Mouse (Mus musculus): ENCODE results near the gene Cerk. TPM values are rescaled to one million over a fixed set of nuclear protein-coding genes. Genes with fewer than 3 reads are reported as not detected.
"Not testable (repeated sequence)": the region's sequence is repeated elsewhere in the genome, so short reads cannot be mapped to it uniquely, and the experiment has no call there.

Cerk gene
- polyA plus RNA-seq, 1 experiment from 2014 or later = 22.6 TPM

GRCm38 (mm10) chr15:86181321-86181720, 4.6 kb downstream of the Cerk start:
- not testable (repeated sequence) for H3K27ac ChIP-seq (ENCODE audit: low read length); H3K9ac ChIP-seq (ENCODE audit: low read depth, low read length); H3K4me2 ChIP-seq (ENCODE audit: low read length); H3K9me3 ChIP-seq (replicated peaks; ENCODE audit: control insufficient read depth, low read length, poor library complexity, severe bottlenecking); ATAC-seq; H3K36me3 ChIP-seq (ENCODE audit: control insufficient read depth, insufficient read depth, low read length); H3K27me3 ChIP-seq (ENCODE audit: control insufficient read depth, insufficient read depth, low read depth, low read length); H3K4me3 ChIP-seq (ENCODE audit: low read depth, low read length)
- peaks cover 30% of the 10 kb centered on the region for H3K4me1 ChIP-seq (ENCODE audit: control insufficient read depth, insufficient read depth, low read length)
- 90% methylated on average over 3 of the region's 3 CpGs for WGBS

- 93% methylated on average over 4 of the region's 4 CpGs for WGBS
These were observed 5.5 kb downstream of the Cerk start for GRCm38 (mm10) chr15:86180427-86180826.

GRCm38 (mm10) chr15:86178594-86178993, 7.3 kb downstream of the Cerk start:
- no peaks in the 10 kb centered on the region for H3K9me3 ChIP-seq (replicated peaks; ENCODE audit: control insufficient read depth, low read length, poor library complexity, severe bottlenecking)
- H3K27me3 ChIP-seq (ENCODE audit: control insufficient read depth, insufficient read depth, low read depth, low read length) = no peaks in the 10 kb centered on the region
- 95% methylated on average over 6 of the region's 6 CpGs for WGBS
- no peak overlapping the region for H3K4me2 ChIP-seq (ENCODE audit: low read length)
- no peak overlapping the region for H3K9ac ChIP-seq (ENCODE audit: low read depth, low read length)
- H3K27ac ChIP-seq (ENCODE audit: low read length) = no peak overlapping the region
- no peak for ATAC-seq
- H3K4me1 ChIP-seq (ENCODE audit: control insufficient read depth, insufficient read depth, low read length) = peaks cover 14% of the 10 kb centered on the region
- no peaks in the 10 kb centered on the region for H3K36me3 ChIP-seq (ENCODE audit: control insufficient read depth, insufficient read depth, low read length)
- no peak overlapping the region for H3K4me3 ChIP-seq (ENCODE audit: low read depth, low read length)

More at GRCm38 (mm10) chr15:86180427-86180826, 5.5 kb downstream of the Cerk start:
- Histone ChIP-seq H3K9ac (ENCODE audit: low read depth, low read length) (no peak overlapping the region), H3K27ac (ENCODE audit: low read length) (no peak overlapping the region), H3K4me1 (ENCODE audit: control insufficient read depth, insufficient read depth, low read length) (peaks cover 25% of the 10 kb centered on the region), H3K36me3 (ENCODE audit: control insufficient read depth, insufficient read depth, low read length) (no peaks in the 10 kb centered on the region), H3K9me3 (replicated peaks; ENCODE audit: control insufficient read depth, low read length, poor library complexity, severe bottlenecking) (no peaks in the 10 kb centered on the region), H3K4me3 (ENCODE audit: low read depth, low read length) (no peak overlapping the region), H3K4me2 (ENCODE audit: low read length) (no peak overlapping the region), H3K27me3 (ENCODE audit: control insufficient read depth, insufficient read depth, low read depth, low read length) (no peaks in the 10 kb centered on the region)
- ATAC-seq = no peak

- H3K27ac ChIP-seq (ENCODE audit: low read length) = not testable (repeated sequence)
- WGBS = 79% methylated on average over 2 of the region's 2 CpGs
These were observed 8.2 kb downstream of the Cerk start for GRCm38 (mm10) chr15:86177703-86178251.

GRCm38 (mm10) chr15:86176771-86177702, 8.9 kb downstream of the Cerk start:
- WGBS = 81% methylated on average over 22 of the region's 22 CpGs
- Histone ChIP-seq H3K4me1 (ENCODE audit: control insufficient read depth, insufficient read depth, low read length) (peaks cover 9% of the 10 kb centered on the region), H3K9ac (ENCODE audit: low read depth, low read length) (no peak overlapping the region), H3K4me2 (ENCODE audit: low read length) (no peak overlapping the region), H3K36me3 (ENCODE audit: control insufficient read depth, insufficient read depth, low read length) (no peaks in the 10 kb centered on the region), H3K9me3 (replicated peaks; ENCODE audit: control insufficient read depth, low read length, poor library complexity, severe bottlenecking) (no peaks in the 10 kb centered on the region), H3K27ac (ENCODE audit: low read length) (no peak overlapping the region), H3K4me3 (ENCODE audit: low read depth, low read length) (no peak overlapping the region), H3K27me3 (ENCODE audit: control insufficient read depth, insufficient read depth, low read depth, low read length) (no peaks in the 10 kb centered on the region)
- 0 out of 2 replicates have a peak, but pooled peaks have one; percentile 30 for ATAC-seq

More at GRCm38 (mm10) chr15:86177703-86178251, 8.2 kb downstream of the Cerk start:
- H3K9me3 ChIP-seq (replicated peaks; ENCODE audit: control insufficient read depth, low read length, poor library complexity, severe bottlenecking); H3K4me2 ChIP-seq (ENCODE audit: low read length); H3K4me3 ChIP-seq (ENCODE audit: low read depth, low read length); H3K9ac ChIP-seq (ENCODE audit: low read depth, low read length); H3K36me3 ChIP-seq (ENCODE audit: control insufficient read depth, insufficient read depth, low read length); H3K27me3 ChIP-seq (ENCODE audit: control insufficient read depth, insufficient read depth, low read depth, low read length): not testable (repeated sequence)
- 0 out of 2 replicates have a peak, but pooled peaks have one; percentile 29 for ATAC-seq
- H3K4me1 ChIP-seq (ENCODE audit: control insufficient read depth, insufficient read depth, low read length) = peaks cover 16% of the 10 kb centered on the region

GRCm38 (mm10) chr15:86176166-86176565, 9.8 kb downstream of the Cerk start:
- no peak for ATAC-seq
- no peak overlapping the region for H3K4me3 ChIP-seq (ENCODE audit: low read depth, low read length)
- H3K27me3 ChIP-seq (ENCODE audit: control insufficient read depth, insufficient read depth, low read depth, low read length) = no peaks in the 10 kb centered on the region
- H3K36me3 ChIP-seq (ENCODE audit: control insufficient read depth, insufficient read depth, low read length) = no peaks in the 10 kb centered on the region
- H3K27ac ChIP-seq (ENCODE audit: low read length) = no peak overlapping the region
- H3K9me3 ChIP-seq (replicated peaks; ENCODE audit: control insufficient read depth, low read length, poor library complexity, severe bottlenecking) = no peaks in the 10 kb centered on the region
- H3K9ac ChIP-seq (ENCODE audit: low read depth, low read length) = no peak overlapping the region
- no peak overlapping the region for H3K4me2 ChIP-seq (ENCODE audit: low read length)
- 88% methylated on average over 10 of the region's 10 CpGs for WGBS
- H3K4me1 ChIP-seq (ENCODE audit: control insufficient read depth, insufficient read depth, low read length) = peaks cover 5% of the 10 kb centered on the region; the same call in 1 of the 2 replicates

- Histone ChIP-seq H3K27ac (ENCODE audit: low read length) (no peak overlapping the region), H3K36me3 (ENCODE audit: control insufficient read depth, insufficient read depth, low read length) (no peaks in the 10 kb centered on the region), H3K4me2 (ENCODE audit: low read length) (no peak overlapping the region), H3K9ac (ENCODE audit: low read depth, low read length) (no peak overlapping the region), H3K4me3 (ENCODE audit: low read depth, low read length) (no peak overlapping the region), H3K9me3 (replicated peaks; ENCODE audit: control insufficient read depth, low read length, poor library complexity, severe bottlenecking) (no peaks in the 10 kb centered on the region), H3K27me3 (ENCODE audit: control insufficient read depth, insufficient read depth, low read depth, low read length) (no peaks in the 10 kb centered on the region), H3K4me1 (ENCODE audit: control insufficient read depth, insufficient read depth, low read length) (peaks cover 5% of the 10 kb centered on the region; the same call in 1 of the 2 replicates)
- 94% methylated on average over 3 of the region's 3 CpGs for whole genome bisulfite sequencing
- no peak for ATAC-seq
These were observed 10.5 kb downstream of the Cerk start for GRCm38 (mm10) chr15:86175253-86176050.

GRCm38 (mm10) chr15:86173136-86173985, 12.6 kb downstream of the Cerk start:
- no peaks in the 10 kb centered on the region for H3K27me3 ChIP-seq (ENCODE audit: control insufficient read depth, insufficient read depth, low read depth, low read length)
- no peak for ATAC-seq
- no peak overlapping the region for H3K27ac ChIP-seq (ENCODE audit: low read length)
- no peaks in the 10 kb centered on the region for H3K36me3 ChIP-seq (ENCODE audit: control insufficient read depth, insufficient read depth, low read length)
- peaks cover 13% of the 10 kb centered on the region for H3K4me1 ChIP-seq (ENCODE audit: control insufficient read depth, insufficient read depth, low read length)
- 37% methylated on average over 16 of the region's 16 CpGs for WGBS
- H3K4me3 ChIP-seq (ENCODE audit: low read depth, low read length) = no peak overlapping the region
- no peak overlapping the region for H3K4me2 ChIP-seq (ENCODE audit: low read length)
- no peaks in the 10 kb centered on the region for H3K9me3 ChIP-seq (replicated peaks; ENCODE audit: control insufficient read depth, low read length, poor library complexity, severe bottlenecking)
- no peak overlapping the region for H3K9ac ChIP-seq (ENCODE audit: low read depth, low read length)

Measured in midbrain, embryonic 16.5 days (tissue).